Mouse (Mus musculus) lung, embryonic 14.5 days (tissue): ENCODE data around the gene Casp9. TPM values are rescaled to one million over a fixed set of nuclear protein-coding genes. Genes with fewer than 3 reads are reported as not detected.
A peak's percentile ranks its signal among the peaks of the same experiment; 100 is the strongest.

Experiments used
- ATAC-seq: fragments of 200-750 bp; cut with Nextera tagmentation; 2 replicates; pipeline ENCODE4 v1.8.0; 2017; ENCODE audit warnings: mild to moderate bottlenecking, moderate TSS enrichment, moderate library complexity; ENCODE audit not compliant: insufficient read depth
- DNase-seq: peaks from one replicate; pipeline ENCODE4 v3.0.0-alpha.2; 2015
- H3K27ac ChIP-seq: fragments of 300-500 bp; sonication (generic); 2 replicates; pipeline ENCODE4 v1.5.1; 2014; ENCODE audit warnings: low read depth, mild to moderate bottlenecking, moderate library complexity
- H3K27me3 ChIP-seq: fragments of 300-500 bp; sonication (generic); 2 replicates; pipeline ENCODE4 v1.6.1; 2014; ENCODE audit warnings: low read length, control low read depth; ENCODE audit not compliant: insufficient read depth
- H3K36me3 ChIP-seq: fragments of 300-500 bp; sonication (generic); 2 replicates; pipeline ENCODE4 v1.6.1; 2014; ENCODE audit warnings: control low read depth; ENCODE audit not compliant: insufficient read depth
- H3K4me1 ChIP-seq: fragments of 300-500 bp; sonication (generic); 2 replicates; pipeline ENCODE4 v1.6.1; 2014; ENCODE audit warnings: antibody characterized with exemption, control low read depth; ENCODE audit not compliant: insufficient read depth
- H3K4me2 ChIP-seq: fragments of 300-500 bp; sonication (generic); 2 replicates; pipeline ENCODE4 v1.6.1; 2014; ENCODE audit warnings: mild to moderate bottlenecking
- H3K4me3 ChIP-seq: fragments of 300-500 bp; sonication (generic); 2 replicates; pipeline ENCODE4 v1.5.1; 2014; ENCODE audit warnings: low read depth, low read length
- H3K9ac ChIP-seq: fragments of 300-500 bp; sonication (generic); 2 replicates; pipeline ENCODE4 v1.6.1; 2014
- H3K9me3 ChIP-seq: fragments of 300-500 bp; sonication (generic); 2 replicates; pipeline ENCODE4 v1.6.1; 2016; ENCODE audit warnings: low read depth, low read length, control low read depth
- CTCF ChIP-seq: IDR thresholded peaks from 2 replicates; pipeline ENCODE4 v1.5.1; 2016; ENCODE audit warnings: antibody characterized with exemption, low read depth
- WGBS: fragments of 180-500 bp; shearing (Covaris S2); extraction: QIAGEN DNeasy Blood & Tissue Kit; methylation state at CpG from one replicate; pipeline ENCODE4 v1.1.7; 2014; 5-methylcytosine and 5-hydroxymethylcytosine counted together
- polyA plus RNA-seq: library from polyadenylated mRNA; unstranded; fragments of >200 nt; fragmentation: Nextera tagmentation; extraction: Ambion mirVana; gene quantifications from 2 replicates; pipeline ENCODE4 v1.2.1, GENCODE M21; 2014

The Casp9 gene
- polyA plus RNA-seq, 1 experiment from 2014 or later = 22.3 TPM

DNA sequence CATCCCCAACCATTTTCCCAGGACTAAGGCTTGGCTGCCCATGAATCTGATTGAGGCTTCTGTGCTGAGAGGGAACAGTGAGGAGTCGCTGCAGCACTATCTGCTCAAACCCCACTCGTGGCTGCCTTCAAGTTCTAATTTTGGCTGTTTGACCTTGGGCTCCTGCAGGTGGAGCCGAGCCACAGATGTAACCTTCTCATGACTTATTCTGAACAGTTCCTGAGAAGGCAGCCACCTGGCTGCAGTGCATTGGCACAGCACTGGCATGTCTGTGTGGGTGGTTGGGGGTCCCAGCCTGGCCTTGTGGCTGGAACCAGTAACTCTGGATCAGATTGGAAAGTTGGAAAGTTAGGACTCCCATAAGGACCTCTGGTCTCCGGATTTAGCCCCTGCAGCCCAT is 34.8 kb downstream of the Casp9 start:
- 59% methylated on average over 4 of the region's 4 CpGs for WGBS
- Histone ChIP-seq H3K4me2 (no peak overlapping the region), H3K36me3 (no peaks in the 10 kb centered on the region), H3K4me1 (no peaks in the 10 kb centered on the region), H3K27ac (no peak overlapping the region), H3K9me3 (no peaks in the 10 kb centered on the region), H3K9ac (no peak overlapping the region), H3K27me3 (no peaks in the 10 kb centered on the region), H3K4me3 (no peak overlapping the region)
- TF ChIP-seq CTCF = no peak
- ATAC-seq (no peak), DNase-seq (no peak)

- Histone ChIP-seq H3K9me3 (no peaks in the 10 kb centered on the region), H3K27ac (no peak overlapping the region), H3K9ac (no peak overlapping the region), H3K27me3 (no peaks in the 10 kb centered on the region), H3K4me2 (no peak overlapping the region), H3K4me3 (no peak overlapping the region), H3K4me1 (no peaks in the 10 kb centered on the region), H3K36me3 (no peaks in the 10 kb centered on the region)
- no peak for ATAC-seq
- no peak for DNase-seq
- TF ChIP-seq CTCF = no peak
- WGBS = 47% methylated on average over 11 of the region's 11 CpGs
Observed at GRCm38 (mm10) chr4:141830381-141830780, 37.0 kb downstream of the Casp9 start.

DNA sequence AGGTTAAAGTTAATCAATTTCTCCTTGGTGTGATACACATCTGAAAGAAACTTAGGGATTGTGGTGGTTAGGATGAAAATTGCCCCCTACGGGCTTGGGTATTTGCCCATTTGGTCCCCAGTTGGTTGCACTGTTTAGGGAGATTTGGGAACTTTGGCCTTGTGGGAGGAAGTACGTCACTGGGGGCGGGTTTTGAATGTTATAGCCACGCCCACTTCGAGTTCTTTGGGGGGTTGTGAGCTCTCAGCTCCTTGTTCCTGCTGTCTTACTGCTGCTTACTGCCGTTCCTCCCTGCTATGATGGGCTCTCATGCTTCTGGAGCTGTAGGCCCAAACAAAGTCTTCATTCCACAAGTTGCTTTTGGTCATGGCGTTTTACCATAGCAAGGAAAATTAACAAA is 37.9 kb downstream of the Casp9 start:
- 73% methylated on average over 7 of the region's 7 CpGs for WGBS
- TF ChIP-seq CTCF = no peak
- no peaks in the 10 kb centered on the region for H3K9me3 ChIP-seq
- no peak for DNase-seq
- H3K36me3 ChIP-seq = no peaks in the 10 kb centered on the region
- H3K4me1 ChIP-seq = no peaks in the 10 kb centered on the region
- H3K27ac ChIP-seq = no peak overlapping the region
- no peak overlapping the region for H3K4me2 ChIP-seq
- H3K9ac ChIP-seq = no peak overlapping the region
- no peaks in the 10 kb centered on the region for H3K27me3 ChIP-seq
- ATAC-seq = no peak
- H3K4me3 ChIP-seq = no peak overlapping the region

DNA sequence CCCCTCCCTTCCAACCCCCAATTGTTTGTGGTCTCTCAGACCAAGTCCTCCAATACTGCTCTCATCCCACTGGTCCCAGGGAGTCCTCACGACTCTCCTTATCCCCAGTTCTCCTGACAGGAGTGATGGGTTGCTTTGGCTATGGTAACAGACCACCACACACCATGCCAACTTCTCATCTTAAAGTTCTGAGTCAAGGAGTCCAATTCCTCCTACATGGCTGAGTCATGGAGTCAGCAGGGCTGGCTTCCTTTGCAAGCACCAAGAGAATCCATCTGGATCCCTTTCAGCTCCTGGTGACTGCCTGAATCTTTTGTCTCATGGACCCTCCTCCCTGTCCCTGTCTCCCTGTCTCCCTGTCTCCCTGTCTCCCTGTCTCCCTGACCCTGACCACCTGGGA is 40.5 kb downstream of the Casp9 start:
- H3K36me3 ChIP-seq = no peaks in the 10 kb centered on the region
- no peak for ATAC-seq
- no peaks in the 10 kb centered on the region for H3K9me3 ChIP-seq
- no peaks in the 10 kb centered on the region for H3K27me3 ChIP-seq
- H3K27ac ChIP-seq = no peak overlapping the region
- no peak overlapping the region for H3K9ac ChIP-seq
- H3K4me3 ChIP-seq = no peak overlapping the region
- WGBS = 57% methylated on average over 1 of the region's 1 CpGs
- no peak for DNase-seq
- no peak overlapping the region for H3K4me2 ChIP-seq
- no peak for TF ChIP-seq CTCF
- H3K4me1 ChIP-seq = no peaks in the 10 kb centered on the region

DNA sequence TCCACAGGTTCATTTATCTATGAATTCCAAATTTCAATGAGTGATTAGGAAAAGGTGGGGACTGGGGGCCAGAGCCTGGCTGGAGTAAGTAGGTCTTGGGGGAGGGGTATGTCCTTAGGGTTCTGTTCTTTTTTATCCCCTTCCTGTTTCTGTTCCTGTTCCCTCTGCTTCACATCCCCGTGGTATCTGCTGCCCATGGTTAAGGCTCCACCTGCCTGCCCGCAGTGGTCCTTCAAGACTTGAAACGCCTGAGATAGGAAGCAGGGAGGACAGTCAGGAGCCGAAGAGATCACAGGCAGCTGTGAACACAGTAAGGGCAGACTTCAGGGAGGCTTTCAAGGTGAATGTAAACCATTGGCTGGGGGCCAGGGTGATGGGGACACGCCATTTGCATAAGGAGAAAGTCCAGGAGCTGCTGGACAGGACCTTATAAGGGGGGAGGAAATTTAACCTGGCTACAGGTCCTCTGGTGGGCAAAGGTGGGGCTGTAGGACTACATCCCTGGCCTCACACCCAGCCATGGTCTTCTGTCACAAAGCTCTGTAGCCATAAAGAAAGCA is 41.2 kb downstream of the Casp9 start:
- no peak overlapping the region for H3K4me2 ChIP-seq
- ATAC-seq = no peak
- H3K27me3 ChIP-seq = no peaks in the 10 kb centered on the region
- TF ChIP-seq CTCF = no peak
- H3K4me3 ChIP-seq = no peak overlapping the region
- no peaks in the 10 kb centered on the region for H3K9me3 ChIP-seq
- H3K27ac ChIP-seq = no peak overlapping the region
- no peak for DNase-seq
- H3K4me1 ChIP-seq = no peaks in the 10 kb centered on the region
- H3K9ac ChIP-seq = no peak overlapping the region
- H3K36me3 ChIP-seq = no peaks in the 10 kb centered on the region
- whole genome bisulfite sequencing = 45% methylated on average over 5 of the region's 5 CpGs

- TF ChIP-seq CTCF = no peak
- 79% methylated on average over 6 of the region's 6 CpGs for WGBS
- no peak for ATAC-seq
Observed at GRCm38 (mm10) chr4:141845999-141846398, 52.6 kb downstream of the Casp9 start, which contains the start of gene Ctrc. Gene Ctrc (minus strand): TSS chr4:141846359.

GRCm38 (mm10) chr4:141853437-141853836 is 60.0 kb downstream of the Casp9 start:
- DNase-seq = peak; percentile 73

More at GRCm38 (mm10) chr4:141845999-141846398, 52.6 kb downstream of the Casp9 start, which contains the start of gene Ctrc:
- Histone ChIP-seq H3K27ac (no peak within 1 kb of the TSS), H3K4me2 (no peak within 1 kb of the TSS), H3K9me3 (no peaks in the 10 kb centered on the region), H3K9ac (no peak within 1 kb of the TSS), H3K4me1 (no peaks in the 10 kb centered on the region), H3K4me3 (no peak within 1 kb of the TSS), H3K27me3 (no peaks in the 10 kb centered on the region), H3K36me3 (no peaks in the 10 kb centered on the region)
- no peak for DNase-seq

More at GRCm38 (mm10) chr4:141853437-141853836, 60.0 kb downstream of the Casp9 start:
- no peaks in the 10 kb centered on the region for H3K36me3 ChIP-seq
- no peak for ATAC-seq
- no peak overlapping the region for H3K4me2 ChIP-seq
- no peak overlapping the region for H3K4me3 ChIP-seq
- 0 out of 2 replicates have a peak, but pooled peaks cover 5% of the 10 kb centered on the region for H3K4me1 ChIP-seq
- H3K9me3 ChIP-seq = no peaks in the 10 kb centered on the region
- WGBS = 74% methylated on average over 9 of the region's 9 CpGs
- H3K9ac ChIP-seq = no peak overlapping the region
- peak; percentile 78 for TF ChIP-seq CTCF
- H3K27me3 ChIP-seq = no peaks in the 10 kb centered on the region
- H3K27ac ChIP-seq = no peak overlapping the region
